ENCODE assay signal across 8 mouse cellular contexts in the genomic region with DNA sequence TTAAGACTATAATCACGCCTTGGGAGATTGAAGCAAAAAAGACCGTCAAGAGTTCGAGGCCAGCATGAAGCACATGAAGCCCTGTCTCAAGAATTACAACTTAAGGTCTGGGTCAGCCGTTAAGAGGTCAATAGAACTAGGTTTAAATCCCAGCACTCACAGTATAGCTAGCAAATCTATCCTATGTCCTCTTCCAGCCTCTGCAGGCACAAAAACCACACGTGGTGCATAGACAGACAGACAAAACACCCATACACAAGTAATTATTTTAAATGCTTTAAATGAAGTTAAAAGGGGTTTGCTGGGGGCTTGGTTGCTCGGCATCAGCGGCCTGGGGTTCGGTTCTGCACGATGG. TPM values are rescaled to one million over a fixed set of nuclear protein-coding genes. Genes with fewer than 3 reads are reported as not detected.
A peak's percentile ranks its signal among the peaks of the same experiment; 100 is the strongest.
DNase-seq lines count a peak whose midpoint lies in the region; ATAC-seq and TF ChIP-seq lines count a peak whose summit lies in the region.

No protein-coding gene starts in this region.

- ATAC-seq in activated CD4-positive, CD25-positive, alpha-beta regulatory T cell, adult 4 months = peak; percentile 4
- ATAC-seq in midbrain, embryonic 12.5 days (ENCODE audit: low FRiP score, low read depth) = peak; percentile 32; the same call in 1 of the 2 replicates

- no peaks in the 10 kb centered on the region for H3K36me3 ChIP-seq in kidney, adult 2 months (ENCODE audit: control insufficient read depth, insufficient read depth, low read length)
- peaks cover 20% of the 10 kb centered on the region for H3K36me3 ChIP-seq in hindbrain, embryonic 10.5 days
- peaks cover 17% of the 10 kb centered on the region for H3K36me3 ChIP-seq in midbrain, embryonic 12.5 days

- 37% methylated on average over 9 of the region's 9 CpGs for WGBS in kidney, adult 2 months
- WGBS in hindbrain, embryonic 10.5 days = 43% methylated on average over 9 of the region's 9 CpGs
- WGBS in midbrain, embryonic 12.5 days = 44% methylated on average over 9 of the region's 9 CpGs

- no peak for DNase-seq in kidney, adult 2 months
- DNase-seq in kidney, adult 8-10 months = no peak
- no peak for DNase-seq in hindbrain, embryonic 10.5 days (ENCODE audit: low spot score)
- DNase-seq in c-Kit-positive CD71-positive TER-119-positive erythroid progenitor cells, embryonic 14.5 days (ENCODE audit: low spot score) = no peak
- no peak for DNase-seq in left cerebral cortex, adult 18-20 months (ENCODE audit: low spot score in 2 of 2)
- no peak for DNase-seq in right cerebral cortex, adult 18-20 months

- TF ChIP-seq POLR2A in kidney, adult 2 months (IDR thresholded peaks at IDR 0.05; ENCODE audit: low read depth, low read length) = no peak

- peak overlapping the region; percentile 14 for H3K4me3 ChIP-seq in kidney, adult 2 months (ENCODE audit: insufficient read depth, low read depth, low read length)
- peak overlapping the region; percentile 97 for H3K4me3 ChIP-seq in hindbrain, embryonic 10.5 days
- peak overlapping the region; percentile 96 for H3K4me3 ChIP-seq in midbrain, embryonic 12.5 days

- H3K9ac ChIP-seq in midbrain, embryonic 12.5 days (replicated peaks) = peak overlapping the region; percentile 88

- H3K9me3 ChIP-seq in hindbrain, embryonic 10.5 days = no peaks in the 10 kb centered on the region
- no peaks in the 10 kb centered on the region for H3K9me3 ChIP-seq in midbrain, embryonic 12.5 days

- TF ChIP-seq CTCF in kidney, adult 2 months (conservative IDR thresholded peaks at IDR 0.05; ENCODE audit: insufficient read depth, insufficient read length, low read depth, low read length) = no peak

- peaks cover 15% of the 10 kb centered on the region for H3K4me1 ChIP-seq in kidney, adult 2 months (ENCODE audit: control insufficient read depth, insufficient read depth, low read length)
- H3K4me1 ChIP-seq in hindbrain, embryonic 10.5 days (replicated peaks) = peaks cover 16% of the 10 kb centered on the region
- peaks cover 10% of the 10 kb centered on the region for H3K4me1 ChIP-seq in midbrain, embryonic 12.5 days

- peak overlapping the region; percentile 17; the same call in 1 of the 2 replicates for H3K27ac ChIP-seq in kidney, adult 2 months (ENCODE audit: insufficient read depth, low read depth, low read length)
- H3K27ac ChIP-seq in hindbrain, embryonic 10.5 days = peak overlapping the region; percentile 93
- H3K27ac ChIP-seq in midbrain, embryonic 12.5 days (replicated peaks) = peak overlapping the region; percentile 36

- no peaks in the 10 kb centered on the region for H3K27me3 ChIP-seq in kidney, adult 2 months (replicated peaks; ENCODE audit: control insufficient read depth, insufficient read depth, low read length)
- H3K27me3 ChIP-seq in hindbrain, embryonic 10.5 days (ENCODE audit: insufficient read depth, poor library complexity, severe bottlenecking) = no peaks in the 10 kb centered on the region
- no peaks in the 10 kb centered on the region for H3K27me3 ChIP-seq in midbrain, embryonic 12.5 days

- peak overlapping the region; percentile 89 for H3K4me2 ChIP-seq in midbrain, embryonic 12.5 days (replicated peaks)

RNA-seq across cellular contexts. Expression of a gene that starts 0.3 kb away (rescaled TPM):
- 81.6 and 82.0 TPM in 2 replicates for polyA plus RNA-seq in kidney, adult 2 months (2012; rRNA removed)
- polyA plus RNA-seq in activated CD4-positive, CD25-positive, alpha-beta regulatory T cell, adult 4 months (2017; shearing (Covaris generic)) = 10 to 100 TPM; 40.7 to 68.9 TPM
- polyA plus RNA-seq in hindbrain, embryonic 10.5 days (2016; fragmentation: Nextera tagmentation; extraction: Ambion mirVana) = 86.5 and 87.9 TPM in 2 replicates
- polyA plus RNA-seq in midbrain, embryonic 12.5 days (2016; fragmentation: Nextera tagmentation; extraction: Ambion mirVana) = 73.4 and 74.9 TPM in 2 replicates
- total RNA-seq in left cerebral cortex, adult 18-20 months (2021) = 10 to 100 TPM; 41.9 to 42.6 TPM

RNA-seq across cellular contexts. Expression of a gene that starts 6.5 kb away (rescaled TPM):
- 102 and 137 TPM in 2 replicates for polyA plus RNA-seq in kidney, adult 2 months (2012; rRNA removed)
- polyA plus RNA-seq in activated CD4-positive, CD25-positive, alpha-beta regulatory T cell, adult 4 months (2017; shearing (Covaris generic)) = not detected
- polyA plus RNA-seq in hindbrain, embryonic 10.5 days (2016; fragmentation: Nextera tagmentation; extraction: Ambion mirVana) = not detected in 2 replicates
- polyA plus RNA-seq in midbrain, embryonic 12.5 days (2016; fragmentation: Nextera tagmentation; extraction: Ambion mirVana) = not detected in 2 replicates
- not detected for total RNA-seq in left cerebral cortex, adult 18-20 months (2021)

RNA-seq across cellular contexts. Expression of a gene that starts 16.2 kb away (rescaled TPM):
- polyA plus RNA-seq in kidney, adult 2 months (2012; rRNA removed) = 25.7 and 41.4 TPM in 2 replicates
- polyA plus RNA-seq in activated CD4-positive, CD25-positive, alpha-beta regulatory T cell, adult 4 months (2017; shearing (Covaris generic)) = under 1 TPM; 0.97 TPM
- polyA plus RNA-seq in hindbrain, embryonic 10.5 days (2016; fragmentation: Nextera tagmentation; extraction: Ambion mirVana) = 1.7 and 2.2 TPM in 2 replicates
- 0.51 and 0.93 TPM in 2 replicates for polyA plus RNA-seq in midbrain, embryonic 12.5 days (2016; fragmentation: Nextera tagmentation; extraction: Ambion mirVana)
- under 1 TPM; 0.28 to 0.56 TPM for total RNA-seq in left cerebral cortex, adult 18-20 months (2021)

RNA-seq across cellular contexts. Expression of a gene that starts 22.9 kb away (rescaled TPM):
- 159 and 197 TPM in 2 replicates for polyA plus RNA-seq in kidney, adult 2 months (2012; rRNA removed)
- polyA plus RNA-seq in activated CD4-positive, CD25-positive, alpha-beta regulatory T cell, adult 4 months (2017; shearing (Covaris generic)) = 10 to 100 TPM in 1 of 2 experiments, 1 to 10 TPM in 1; 5.4 to 18.7 TPM
- 34.9 and 36.3 TPM in 2 replicates for polyA plus RNA-seq in hindbrain, embryonic 10.5 days (2016; fragmentation: Nextera tagmentation; extraction: Ambion mirVana)
- polyA plus RNA-seq in midbrain, embryonic 12.5 days (2016; fragmentation: Nextera tagmentation; extraction: Ambion mirVana) = 24.3 and 26.7 TPM in 2 replicates
- 10 to 100 TPM; 14.7 to 19.8 TPM for total RNA-seq in left cerebral cortex, adult 18-20 months (2021)

RNA-seq across cellular contexts. Expression of a gene that starts 29.2 kb away (rescaled TPM):
- polyA plus RNA-seq in kidney, adult 2 months (2012; rRNA removed) = 37.6 and 41.8 TPM in 2 replicates
- polyA plus RNA-seq in activated CD4-positive, CD25-positive, alpha-beta regulatory T cell, adult 4 months (2017; shearing (Covaris generic)) = not detected
- polyA plus RNA-seq in hindbrain, embryonic 10.5 days (2016; fragmentation: Nextera tagmentation; extraction: Ambion mirVana) = 6.0 and 6.7 TPM in 2 replicates
- polyA plus RNA-seq in midbrain, embryonic 12.5 days (2016; fragmentation: Nextera tagmentation; extraction: Ambion mirVana) = 4.3 and 6.3 TPM in 2 replicates
- total RNA-seq in left cerebral cortex, adult 18-20 months (2021) = 1 to 10 TPM; 4.9 to 8.2 TPM

Comparison
In these comparisons a context has a peak if more than half of its experiments do, and no peak if none do; other contexts are left out.
1. H3K27ac ChIP-seq: peak in every context shown above with its lines; median percentile 93 in hindbrain, embryonic 10.5 days; 36 in midbrain, embryonic 12.5 days; 17 in kidney, adult 2 months.
2. H3K4me3 ChIP-seq: peak in every context shown above with its lines; median percentile 97 in hindbrain, embryonic 10.5 days; 96 in midbrain, embryonic 12.5 days; 14 in kidney, adult 2 months.
3. RNA of a gene that starts 6.5 kb away (polyA plus RNA-seq): 102 to 137 TPM in kidney, adult 2 months; not detected in activated CD4-positive, CD25-positive, alpha-beta regulatory T cell, adult 4 months, not detected in hindbrain, embryonic 10.5 days and not detected in midbrain, embryonic 12.5 days; every median in the first group is over 10 times any median in the second.